Mouse (Mus musculus) hindbrain, embryonic 16.5 days (tissue): Measurements from ENCODE around the gene Fabp7. TPM values are rescaled to one million over a fixed set of nuclear protein-coding genes. Genes with fewer than 3 reads are reported as not detected.
A peak's percentile ranks its signal among the peaks of the same experiment; 100 is the strongest.

Experiments used
- ATAC-seq: fragments of 200-750 bp; cut with Nextera tagmentation; 2 replicates; pipeline ENCODE4 v1.8.0; 2017; ENCODE audit warnings: moderate TSS enrichment, moderate library complexity
- H3K27ac ChIP-seq: fragments of 300-500 bp; sonication (generic); 2 replicates; pipeline ENCODE4 v1.5.1; 2014; ENCODE audit warnings: low read depth, mild to moderate bottlenecking, control low read depth, low read length, moderate library complexity
- H3K27me3 ChIP-seq: fragments of 300-500 bp; sonication (generic); replicated peaks from 2 replicates; pipeline ENCODE4 v1.6.1; 2014; ENCODE audit warnings: low read length; ENCODE audit not compliant: control insufficient read depth, insufficient read depth
- H3K36me3 ChIP-seq: fragments of 300-500 bp; sonication (generic); 2 replicates; pipeline ENCODE4 v1.6.1; 2014; ENCODE audit warnings: mild to moderate bottlenecking, low read length, moderate library complexity, mixed read lengths; ENCODE audit not compliant: control insufficient read depth, insufficient read depth
- H3K4me1 ChIP-seq: fragments of 300-500 bp; sonication (generic); 2 replicates; pipeline ENCODE4 v1.6.1; 2014; ENCODE audit warnings: low read depth, low read length; ENCODE audit not compliant: control insufficient read depth, insufficient read depth
- H3K4me2 ChIP-seq: fragments of 300-500 bp; sonication (generic); 2 replicates; pipeline ENCODE4 v1.6.1; 2014; ENCODE audit warnings: mild to moderate bottlenecking, low read length, control low read depth, moderate library complexity
- H3K4me3 ChIP-seq: fragments of 300-500 bp; sonication (generic); 2 replicates; pipeline ENCODE4 v1.5.1; 2014; ENCODE audit warnings: mild to moderate bottlenecking, low read length, control low read depth, moderate library complexity
- H3K9ac ChIP-seq: fragments of 300-500 bp; sonication (generic); 2 replicates; pipeline ENCODE4 v1.6.1; 2014; ENCODE audit warnings: low read depth, mild to moderate bottlenecking, control low read depth, low read length, moderate library complexity
- H3K9me3 ChIP-seq: fragments of 300-500 bp; sonication (generic); 2 replicates; pipeline ENCODE4 v1.6.1; 2014; ENCODE audit warnings: mild to moderate bottlenecking, low read length, moderate library complexity; ENCODE audit not compliant: control insufficient read depth
- WGBS: fragments of 180-500 bp; shearing (Covaris S2); extraction: QIAGEN DNeasy Blood & Tissue Kit; methylation state at CpG from one replicate; pipeline ENCODE4 v1.1.7; 2014; 5-methylcytosine and 5-hydroxymethylcytosine counted together
- polyA plus RNA-seq: library from polyadenylated mRNA; unstranded; fragments of >200 nt; fragmentation: Nextera tagmentation; extraction: Ambion mirVana; gene quantifications from 2 replicates; pipeline ENCODE4 v1.2.1, GENCODE M21; 2015

The Fabp7 gene
- 2,193 and 2,866 TPM in 2 replicates for polyA plus RNA-seq

DNA sequence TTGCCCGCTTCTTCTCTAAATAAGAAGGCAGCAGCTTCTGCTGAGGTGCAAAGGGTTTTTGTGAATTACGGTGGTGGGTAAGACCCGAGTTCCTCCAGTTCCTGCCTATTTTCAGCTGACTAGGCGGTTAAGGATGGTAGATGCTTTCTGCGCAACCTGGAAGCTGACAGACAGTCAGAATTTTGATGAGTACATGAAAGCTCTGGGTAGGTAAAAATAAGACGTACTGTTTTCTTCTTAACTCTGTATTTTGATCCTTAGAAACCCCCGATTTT lies at the start of gene Fabp7:
Gene Fabp7, plus strand, starts transcription at position 6 of the 275 bp plus-strand sequence.
- peak within 1 kb of the TSS; percentile 39 for H3K9ac ChIP-seq
- no peak for ATAC-seq
- no peaks in the 10 kb centered on the region for H3K27me3 ChIP-seq
- peak within 1 kb of the TSS; percentile 33 for H3K4me3 ChIP-seq
- no peaks in the 10 kb centered on the region for H3K9me3 ChIP-seq
- H3K4me2 ChIP-seq: peak within 1 kb of the TSS; percentile 56
- peaks cover 7% of the 10 kb centered on the region for H3K4me1 ChIP-seq
- no peaks in the 10 kb centered on the region for H3K36me3 ChIP-seq
- WGBS: 4% methylated on average over 7 of the region's 7 CpGs
- peak within 1 kb of the TSS; percentile 88 for H3K27ac ChIP-seq

DNA sequence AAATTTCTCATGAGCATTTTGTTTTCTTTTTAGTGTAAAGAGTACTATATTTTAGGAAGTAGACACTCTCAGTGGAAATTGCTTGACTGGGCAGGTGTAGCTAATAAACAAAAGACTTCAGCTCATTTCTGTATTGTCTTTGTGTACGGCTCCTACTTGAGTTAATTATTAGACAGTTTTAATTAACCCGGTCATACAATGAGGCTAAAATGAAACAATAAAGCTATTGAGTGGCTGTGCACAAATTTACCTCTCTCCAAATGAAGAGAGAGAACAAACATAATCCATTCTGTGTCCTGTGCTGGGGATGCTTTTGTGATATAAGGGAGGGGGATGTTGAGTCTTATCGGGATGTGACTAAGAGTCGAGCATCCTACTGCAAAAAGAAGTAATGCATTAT lies 43.9 kb upstream of the Fabp7 start:
- H3K27ac ChIP-seq: no peak overlapping the region
- H3K4me1 ChIP-seq: no peaks in the 10 kb centered on the region
- WGBS: 56% methylated on average over 4 of the region's 4 CpGs

DNA sequence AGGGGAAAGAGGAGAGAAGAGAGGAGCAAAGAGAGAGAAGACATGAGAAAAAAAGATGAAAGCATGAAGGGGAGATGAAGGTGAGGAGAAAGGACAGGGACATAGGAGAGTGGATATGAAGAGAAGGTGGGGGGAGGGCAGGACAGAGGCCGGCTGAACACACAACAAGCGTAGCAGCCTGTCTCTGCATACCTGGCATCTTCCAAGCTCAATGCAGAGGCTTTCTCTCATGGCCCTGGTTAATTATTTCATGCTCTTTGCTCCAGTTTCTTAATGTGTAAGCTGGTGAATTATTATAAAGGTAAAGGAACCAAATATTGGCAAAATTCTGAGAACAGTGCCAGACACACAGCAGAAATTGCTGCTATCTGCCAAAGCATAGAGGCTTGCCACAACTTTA lies 43.3 kb upstream of the Fabp7 start:
- WGBS: 81% methylated on average over 2 of the region's 2 CpGs
- H3K4me3 ChIP-seq: no peak overlapping the region
- no peak overlapping the region for H3K9ac ChIP-seq
- no peak overlapping the region for H3K27ac ChIP-seq
- no peaks in the 10 kb centered on the region for H3K36me3 ChIP-seq
- H3K4me2 ChIP-seq: no peak overlapping the region
- no peaks in the 10 kb centered on the region for H3K4me1 ChIP-seq
- ATAC-seq: no peak
- H3K27me3 ChIP-seq: no peaks in the 10 kb centered on the region
- no peaks in the 10 kb centered on the region for H3K9me3 ChIP-seq

More for the DNA sequence above, 43.9 kb upstream of the Fabp7 start:
- Histone ChIP-seq H3K4me3 (no peak overlapping the region), H3K9me3 (no peaks in the 10 kb centered on the region), H3K27me3 (no peaks in the 10 kb centered on the region), H3K9ac (no peak overlapping the region), H3K36me3 (no peaks in the 10 kb centered on the region), H3K4me2 (no peak overlapping the region)
- no peak for ATAC-seq

DNA sequence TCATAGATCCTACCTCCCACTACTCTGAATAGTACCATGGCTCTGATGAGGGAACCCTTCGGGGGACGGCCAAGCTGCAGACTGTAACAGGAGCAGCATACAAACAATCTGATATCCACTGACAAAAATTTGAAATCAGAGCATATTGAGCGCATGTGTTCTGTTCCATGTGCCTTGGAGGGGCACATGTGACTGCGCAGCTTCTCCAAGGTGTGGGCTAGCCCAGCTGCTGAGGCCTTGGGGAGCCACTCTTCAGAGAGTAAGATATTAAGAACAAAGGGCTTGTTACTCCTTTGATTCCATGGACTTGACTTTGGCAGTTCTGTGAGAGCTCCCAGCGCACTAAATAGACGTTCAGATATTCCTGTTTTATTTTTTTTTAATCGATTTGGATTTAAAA lies 41.6 kb upstream of the Fabp7 start:
- 68% methylated on average over 7 of the region's 7 CpGs for WGBS
- H3K4me2 ChIP-seq: no peak overlapping the region
- no peak overlapping the region for H3K9ac ChIP-seq
- H3K4me1 ChIP-seq: no peaks in the 10 kb centered on the region
- H3K4me3 ChIP-seq: no peak overlapping the region
- no peaks in the 10 kb centered on the region for H3K9me3 ChIP-seq
- H3K36me3 ChIP-seq: no peaks in the 10 kb centered on the region
- H3K27me3 ChIP-seq: no peaks in the 10 kb centered on the region
- ATAC-seq: no peak
- H3K27ac ChIP-seq: no peak overlapping the region

DNA sequence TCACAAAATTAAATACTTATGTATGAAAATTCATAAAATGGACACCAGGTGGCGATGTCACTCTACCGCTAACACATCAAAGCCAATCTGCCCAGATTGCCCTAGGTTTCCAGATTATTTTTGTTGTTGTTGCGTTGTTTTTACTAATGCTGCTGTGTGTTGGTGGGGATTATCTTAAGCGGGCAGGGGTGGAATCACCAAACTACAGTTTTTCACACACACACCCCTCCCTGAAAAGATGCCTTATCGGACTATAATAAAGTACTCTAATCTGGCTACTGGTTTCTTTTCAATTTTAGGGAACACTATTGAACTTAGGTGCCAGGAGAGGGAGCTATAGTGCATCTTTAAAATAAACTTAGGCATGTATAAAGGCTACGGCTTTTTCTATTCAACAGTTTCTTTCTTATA lies 41.1 kb upstream of the Fabp7 start:
- peak; percentile 87 for ATAC-seq
- Histone ChIP-seq H3K9me3 (no peaks in the 10 kb centered on the region), H3K9ac (no peak overlapping the region), H3K4me3 (peak overlapping the region; percentile 42), H3K27me3 (no peaks in the 10 kb centered on the region), H3K27ac (peak overlapping the region; percentile 59; the same call in 1 of the 2 replicates), H3K4me2 (peak overlapping the region; percentile 63), H3K4me1 (no peaks in the 10 kb centered on the region), H3K36me3 (no peaks in the 10 kb centered on the region)
- under 1% methylated on average over 6 of the region's 6 CpGs for WGBS

DNA sequence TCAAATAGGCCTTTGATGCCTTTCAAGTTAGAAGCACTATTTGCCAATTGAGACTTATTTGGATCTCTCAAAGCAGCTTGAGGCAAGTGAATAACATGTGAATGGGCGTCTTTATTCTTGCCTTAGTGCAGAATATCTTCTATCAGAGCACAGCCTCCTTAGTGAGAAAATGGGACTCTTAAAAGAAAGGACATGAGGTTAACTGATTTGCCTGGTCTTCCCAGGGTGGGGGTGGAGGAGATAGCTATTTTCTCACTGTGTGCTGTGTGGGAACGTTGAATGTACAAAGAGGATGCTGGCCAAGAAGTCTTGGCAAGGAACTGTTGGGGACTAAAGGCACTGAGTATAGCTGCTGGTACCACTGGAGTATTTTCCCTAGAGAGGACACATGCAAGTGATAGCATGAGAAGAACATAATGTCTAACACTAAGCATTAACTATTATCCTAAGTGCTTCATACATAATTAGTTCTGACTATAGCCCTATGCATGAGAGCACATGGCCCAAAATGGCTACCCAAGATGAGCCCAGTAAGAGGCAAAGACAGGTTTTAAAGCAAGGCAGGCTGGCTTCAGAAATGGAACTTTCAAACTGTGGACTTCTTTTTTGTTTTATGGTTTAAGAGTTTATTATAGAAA lies 40.4 kb upstream of the Fabp7 start:
- no peaks in the 10 kb centered on the region for H3K9me3 ChIP-seq
- H3K9ac ChIP-seq: no peak overlapping the region
- no peaks in the 10 kb centered on the region for H3K27me3 ChIP-seq
- H3K4me3 ChIP-seq: no peak overlapping the region
- WGBS: 14% methylated on average over 2 of the region's 2 CpGs
- no peaks in the 10 kb centered on the region for H3K36me3 ChIP-seq
- H3K27ac ChIP-seq: peak overlapping the region; percentile 66
- peak; percentile 87 for ATAC-seq
- no peak overlapping the region for H3K4me2 ChIP-seq
- no peaks in the 10 kb centered on the region for H3K4me1 ChIP-seq

DNA sequence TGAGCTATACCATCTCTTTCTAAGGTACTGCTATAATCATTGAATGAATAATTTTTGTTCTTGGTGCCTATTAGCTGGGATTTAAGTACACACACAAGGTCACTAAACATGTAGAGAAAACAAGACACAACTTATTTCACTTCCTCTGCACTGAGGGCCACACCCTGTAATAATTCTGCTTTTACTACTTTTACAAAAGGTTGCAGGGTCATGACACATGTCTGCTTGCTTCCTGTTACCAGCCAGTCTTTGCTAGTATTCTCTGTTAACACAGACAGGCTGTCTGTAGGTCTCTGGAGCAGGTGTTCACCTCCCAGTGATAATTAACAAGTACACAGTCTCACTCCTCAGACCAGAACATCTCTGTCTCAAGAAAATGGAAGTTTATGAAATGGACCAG lies 39.2 kb upstream of the Fabp7 start:
- H3K27me3 ChIP-seq: no peaks in the 10 kb centered on the region
- H3K4me3 ChIP-seq: no peak overlapping the region
- no peak overlapping the region for H3K27ac ChIP-seq
- no peak overlapping the region for H3K9ac ChIP-seq
- no peaks in the 10 kb centered on the region for H3K4me1 ChIP-seq
- H3K9me3 ChIP-seq: no peaks in the 10 kb centered on the region
- no peak overlapping the region for H3K4me2 ChIP-seq
- no peaks in the 10 kb centered on the region for H3K36me3 ChIP-seq
- ATAC-seq: no peak

DNA sequence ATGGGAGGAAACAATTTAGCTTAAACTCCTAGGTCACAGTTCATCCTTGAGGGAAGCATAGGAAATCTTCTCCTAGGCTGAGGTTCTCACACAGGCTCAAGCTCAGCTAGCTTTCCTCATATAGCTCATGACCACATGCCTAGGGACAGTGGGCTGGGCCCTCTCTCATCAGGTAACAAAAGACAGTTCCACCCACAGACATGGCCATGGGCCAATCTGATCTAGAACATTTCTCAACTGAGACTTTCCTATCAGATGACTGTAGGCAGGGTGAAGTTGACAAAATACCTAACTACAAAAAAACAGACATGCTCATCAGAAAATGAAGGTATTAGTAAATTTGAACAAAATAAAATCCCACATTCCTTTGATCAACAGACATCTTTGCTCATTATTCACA lies 37.6 kb upstream of the Fabp7 start:
- Histone ChIP-seq H3K4me2 (no peak overlapping the region), H3K27ac (no peak overlapping the region), H3K27me3 (no peaks in the 10 kb centered on the region), H3K9ac (no peak overlapping the region), H3K36me3 (no peaks in the 10 kb centered on the region), H3K9me3 (no peaks in the 10 kb centered on the region), H3K4me1 (no peaks in the 10 kb centered on the region), H3K4me3 (no peak overlapping the region)
- ATAC-seq: no peak

DNA sequence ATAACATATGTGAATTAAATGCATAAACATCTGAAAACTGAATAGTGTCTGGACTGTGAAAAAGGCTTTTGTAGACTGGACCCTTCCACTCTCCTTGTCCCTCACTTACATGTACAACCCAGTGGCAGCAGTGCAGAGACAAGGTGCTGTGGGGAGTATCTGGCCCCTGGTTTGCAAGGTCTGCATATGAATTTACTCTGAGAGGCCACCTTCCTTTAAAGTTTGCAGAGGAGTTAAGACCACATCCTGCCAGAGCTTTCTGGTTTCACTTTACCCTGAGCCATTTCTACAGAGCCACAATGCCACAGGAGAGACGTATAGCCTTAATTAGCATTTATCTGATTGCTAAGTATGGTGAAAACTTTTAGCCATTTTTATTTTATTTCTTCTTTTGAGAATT lies 31.3 kb upstream of the Fabp7 start:
- Histone ChIP-seq H3K4me1 (no peaks in the 10 kb centered on the region), H3K4me3 (no peak overlapping the region)
- ATAC-seq: no peak

More for the DNA sequence above, 31.3 kb upstream of the Fabp7 start:
- H3K9me3 ChIP-seq: no peaks in the 10 kb centered on the region
- no peaks in the 10 kb centered on the region for H3K27me3 ChIP-seq
- 91% methylated on average over 1 of the region's 1 CpGs for WGBS
- no peak overlapping the region for H3K4me2 ChIP-seq
- H3K27ac ChIP-seq: no peak overlapping the region
- no peaks in the 10 kb centered on the region for H3K36me3 ChIP-seq
- H3K9ac ChIP-seq: no peak overlapping the region
